Mouse (Mus musculus): Measurements from ENCODE around the gene Src. TPM values are rescaled to one million over a fixed set of nuclear protein-coding genes. Genes with fewer than 3 reads are reported as not detected.
A peak's percentile ranks its signal among the peaks of the same experiment; 100 is the strongest.

The Src gene
- total RNA-seq, 1 experiment from 2014 or later, result 0.69 TPM

- no peak for ATAC-seq (replicated peaks; ENCODE audit: low read depth, poor library complexity, severe bottlenecking)
Measured at GRCm38 (mm10) chr2:157411151-157411693, 7.0 kb upstream of the Src start.

GRCm38 (mm10) chr2:157412497-157412896, 5.7 kb upstream of the Src start:
- ATAC-seq (replicated peaks; ENCODE audit: low read depth, poor library complexity, severe bottlenecking), result no peak

DNA sequence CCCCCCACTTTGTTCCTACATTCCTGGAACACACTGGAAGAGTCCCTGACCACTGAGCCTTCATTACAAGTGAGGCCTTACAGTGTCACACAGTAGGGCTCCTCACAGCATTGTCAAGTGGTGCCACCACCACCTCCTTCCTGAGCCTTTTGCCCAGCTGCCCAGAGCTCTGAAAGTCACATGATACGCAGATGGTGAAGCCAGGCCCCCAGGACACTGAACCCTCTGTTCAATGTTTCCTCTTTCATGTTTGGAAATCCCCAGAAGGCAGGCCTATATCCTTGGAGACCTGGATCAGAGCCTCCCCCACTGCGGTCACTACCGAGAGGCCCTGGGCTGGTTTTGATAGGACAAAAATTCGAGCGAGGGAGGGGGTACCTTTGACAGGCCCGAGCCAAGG, 1.0 kb upstream of the Src start:
- ATAC-seq (replicated peaks; ENCODE audit: low read depth, poor library complexity, severe bottlenecking), result no peak

DNA sequence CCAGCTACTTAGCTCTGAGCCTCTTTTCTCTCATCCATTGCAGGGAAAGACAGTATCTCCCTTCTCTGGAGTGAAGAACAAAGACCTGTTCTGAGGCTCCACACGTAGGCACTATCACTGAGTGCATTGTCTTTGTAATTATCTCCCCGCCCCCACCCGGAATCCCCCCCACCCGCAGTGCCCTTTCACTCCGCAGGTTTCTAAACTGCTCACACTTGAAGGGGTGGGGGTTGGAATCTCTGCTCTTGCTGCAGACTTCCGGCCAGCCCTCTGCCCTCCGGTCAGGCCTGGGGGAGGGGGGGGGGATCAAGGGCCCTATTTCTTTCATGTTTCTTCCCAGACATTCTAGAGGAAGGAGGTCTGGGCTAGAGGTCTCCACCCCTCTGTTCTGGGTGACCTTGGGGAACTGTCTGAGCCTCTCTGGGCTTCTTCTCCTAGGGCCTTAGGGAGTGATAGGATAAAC, 396 bp downstream of the Src start:
- ATAC-seq (replicated peaks; ENCODE audit: low read depth, poor library complexity, severe bottlenecking), result no peak

GRCm38 (mm10) chr2:157419506-157419905, 1.3 kb downstream of the Src start:
- ATAC-seq (replicated peaks; ENCODE audit: low read depth, poor library complexity, severe bottlenecking), result no peak

GRCm38 (mm10) chr2:157420404-157420803, 2.2 kb downstream of the Src start:
- ATAC-seq (replicated peaks; ENCODE audit: low read depth, poor library complexity, severe bottlenecking), result no peak

- no peak for ATAC-seq (replicated peaks; ENCODE audit: low read depth, poor library complexity, severe bottlenecking)
Measured at GRCm38 (mm10) chr2:157422062-157422655, 3.9 kb downstream of the Src start.

GRCm38 (mm10) chr2:157422854-157423705, 4.8 kb downstream of the Src start:
- ATAC-seq (replicated peaks; ENCODE audit: low read depth, poor library complexity, severe bottlenecking), result 0 out of 2 replicates have a peak, but pooled peaks have one; percentile 7

DNA sequence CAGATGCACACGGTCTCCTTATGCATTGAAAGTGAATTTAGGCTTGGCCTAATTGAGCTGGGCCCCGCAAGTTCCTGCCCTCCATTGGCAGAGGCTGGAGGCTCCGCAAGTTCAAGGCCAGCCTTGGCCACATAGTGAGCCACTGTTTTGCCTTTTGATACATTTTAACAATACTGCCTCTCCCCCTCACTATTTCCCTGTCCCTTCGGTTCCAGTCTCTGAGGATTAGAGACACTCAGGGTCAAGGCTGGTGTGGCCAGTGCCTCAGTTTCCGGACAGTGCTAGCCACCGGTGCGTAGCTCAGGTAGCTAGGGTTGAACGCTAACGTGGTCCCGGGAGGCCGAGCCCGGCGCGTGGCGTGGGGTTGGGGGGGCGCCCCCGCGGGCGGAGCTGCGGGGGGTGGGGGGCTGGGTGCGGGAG, 5.5 kb downstream of the Src start:
- no peak for ATAC-seq (replicated peaks; ENCODE audit: low read depth, poor library complexity, severe bottlenecking)

DNA sequence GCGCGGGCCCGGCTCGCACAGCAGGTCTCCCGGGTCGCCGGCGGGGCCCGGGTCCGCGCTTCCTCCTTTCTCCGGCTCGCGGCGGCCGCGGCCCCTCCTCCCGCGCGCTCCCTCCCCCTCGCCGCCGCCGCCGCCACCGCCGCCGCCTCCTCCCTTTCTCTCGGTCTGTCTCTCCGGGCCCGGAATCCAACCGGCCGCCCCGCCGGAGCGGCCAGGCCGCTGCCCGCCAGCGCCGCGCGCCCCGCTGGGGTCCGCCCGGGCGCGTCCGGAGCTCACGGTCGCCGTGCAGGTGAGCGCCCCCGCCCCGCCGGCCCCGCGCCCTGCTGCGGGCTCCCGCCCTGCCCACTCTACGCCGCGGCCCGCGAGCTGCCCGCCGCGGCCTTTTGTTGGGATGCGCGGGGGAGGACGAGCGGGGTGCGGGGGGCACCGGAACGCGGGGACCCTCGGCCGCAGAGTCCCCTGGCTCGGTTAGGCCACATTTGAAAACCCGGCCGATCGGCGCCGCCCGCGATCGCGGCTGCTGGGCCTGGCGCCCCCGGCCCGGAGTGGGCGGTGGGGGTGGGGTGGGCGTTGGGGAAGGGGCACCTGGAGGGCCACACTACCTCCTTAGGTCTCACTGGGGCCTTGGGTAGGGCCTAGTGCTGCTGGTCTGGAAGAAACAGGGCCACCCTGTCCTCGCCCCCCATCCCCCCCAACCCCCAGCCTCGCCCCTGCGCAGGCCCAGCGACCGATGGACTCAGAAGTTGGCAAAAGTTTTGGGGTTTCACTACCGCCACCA, 6.1 kb downstream of the Src start:
- no peak for ATAC-seq (replicated peaks; ENCODE audit: low read depth, poor library complexity, severe bottlenecking)

GRCm38 (mm10) chr2:157424904-157425642, 6.8 kb downstream of the Src start:
- no peak for ATAC-seq (replicated peaks; ENCODE audit: low read depth, poor library complexity, severe bottlenecking)

GRCm38 (mm10) chr2:157425643-157425988, 7.4 kb downstream of the Src start:
- ATAC-seq (replicated peaks; ENCODE audit: low read depth, poor library complexity, severe bottlenecking), result no peak

GRCm38 (mm10) chr2:157426171-157426570, 7.9 kb downstream of the Src start:
- no peak for ATAC-seq (replicated peaks; ENCODE audit: low read depth, poor library complexity, severe bottlenecking)

- ATAC-seq (replicated peaks; ENCODE audit: low read depth, poor library complexity, severe bottlenecking), result no peak
Measured at GRCm38 (mm10) chr2:157427164-157427563, 8.9 kb downstream of the Src start.

DNA sequence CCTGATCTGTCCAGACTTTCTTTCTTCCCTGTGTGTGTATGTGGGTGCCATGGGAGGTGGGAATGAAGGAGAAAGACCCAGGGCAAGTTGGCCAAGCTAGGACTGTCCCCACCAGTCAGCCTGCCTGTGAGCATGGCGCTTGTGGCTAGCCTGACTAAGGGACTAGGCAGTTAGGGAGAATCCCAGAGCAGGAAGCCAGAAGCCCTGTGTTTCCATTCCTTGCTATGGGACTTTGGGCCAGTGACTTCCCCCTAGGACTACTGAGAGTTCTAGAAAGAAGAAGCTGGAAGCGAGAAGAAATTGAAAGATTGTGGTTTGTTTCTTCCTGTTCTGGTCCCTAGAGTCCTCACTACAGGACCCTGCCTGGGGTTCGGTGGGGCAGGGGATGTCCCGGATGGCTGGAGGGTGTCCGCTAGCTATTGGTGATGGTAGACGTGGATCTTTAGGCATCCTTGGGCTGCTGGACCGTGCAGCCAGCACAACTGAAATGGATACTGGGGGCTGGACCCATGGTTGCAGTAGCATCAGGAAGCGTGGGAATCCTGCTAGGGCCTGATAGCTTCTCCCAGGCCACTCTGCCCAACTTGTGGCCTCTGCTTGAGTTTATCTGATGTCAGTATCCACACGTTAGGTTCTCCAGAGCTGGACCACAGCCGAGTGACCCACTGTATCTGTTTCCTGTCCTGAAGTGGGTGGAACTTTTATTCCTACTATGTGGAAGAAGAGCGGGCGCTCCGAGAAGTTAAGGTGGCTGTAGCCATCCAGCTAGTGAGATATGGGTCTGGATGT, 10.3 kb downstream of the Src start:
- ATAC-seq (replicated peaks; ENCODE audit: low read depth, poor library complexity, severe bottlenecking), result peak; percentile 31

DNA sequence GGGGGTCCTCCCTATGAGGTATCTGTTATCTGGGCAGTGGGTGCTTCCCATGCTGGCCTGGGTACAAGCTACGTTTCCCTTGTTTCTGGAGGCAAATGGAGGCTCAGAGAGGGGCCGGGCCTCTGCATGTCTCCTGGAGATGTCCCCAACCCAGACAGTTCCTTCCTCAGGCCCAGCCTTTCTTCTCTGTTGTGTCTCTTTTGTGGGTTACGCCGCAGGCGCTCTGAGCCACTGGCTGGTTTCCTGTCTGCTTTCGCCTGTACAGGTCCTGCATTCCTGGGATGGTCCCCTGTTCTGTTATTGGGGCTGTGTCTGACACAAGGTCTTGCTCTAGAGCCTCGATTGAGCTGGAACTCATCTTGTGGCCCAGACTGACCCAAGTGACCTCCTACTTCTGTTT, 11.5 kb downstream of the Src start:
- peak; percentile 45 for ATAC-seq (replicated peaks; ENCODE audit: low read depth, poor library complexity, severe bottlenecking)

- no peak for ATAC-seq (replicated peaks; ENCODE audit: low read depth, poor library complexity, severe bottlenecking)
Measured at GRCm38 (mm10) chr2:157430667-157431429, 12.6 kb downstream of the Src start.

DNA sequence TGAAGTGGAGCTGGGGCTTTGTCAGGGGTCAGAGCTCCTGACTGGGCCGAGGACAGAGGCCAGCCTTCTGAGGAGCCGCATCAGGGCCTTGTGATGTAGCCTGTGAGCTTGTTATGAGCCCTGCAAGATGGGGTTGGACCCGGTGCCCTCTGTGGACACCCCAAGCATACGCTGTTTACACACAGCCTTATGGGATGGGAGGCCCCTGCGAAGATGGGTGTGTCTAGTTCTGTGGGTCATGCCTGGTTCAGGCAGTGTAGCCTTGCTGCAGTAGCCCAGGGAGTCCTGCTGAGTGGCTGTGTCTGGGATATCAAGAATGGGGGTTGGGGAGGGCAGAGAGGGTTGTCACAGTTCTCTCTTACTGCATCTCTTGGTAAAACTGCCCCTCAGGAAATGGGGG, 13.7 kb downstream of the Src start:
- ATAC-seq (replicated peaks; ENCODE audit: low read depth, poor library complexity, severe bottlenecking), result no peak

Data from common myeloid progenitor, adult 5-6 weeks (primary cell).